Mouse (Mus musculus) neural tube, embryonic 11.5 days (tissue): ENCODE measurements around the gene Enpp3. TPM values are rescaled to one million over a fixed set of nuclear protein-coding genes. Genes with fewer than 3 reads are reported as not detected.

Experiments
- ATAC-seq: fragments of 200-750 bp; cut with Nextera tagmentation; 2 replicates; pipeline ENCODE4 v1.8.0; 2017; ENCODE audit warnings: moderate number of reproducible peaks, mild to moderate bottlenecking, moderate TSS enrichment, moderate library complexity; ENCODE audit not compliant: insufficient read depth, low FRiP score, low TSS enrichment
- DNase-seq: peaks from one replicate; pipeline ENCODE4 v3.0.0-alpha.2; 2015; ENCODE audit warnings: low spot score
- H3K27ac ChIP-seq: fragments of 300-500 bp; sonication (generic); 2 replicates; pipeline ENCODE4 v1.5.1; 2014; ENCODE audit warnings: low read depth, mild to moderate bottlenecking, low read length
- H3K27me3 ChIP-seq: fragments of 300-500 bp; sonication (generic); 2 replicates; pipeline ENCODE4 v1.6.1; 2014; ENCODE audit warnings: mild to moderate bottlenecking, low read length, mixed read lengths; ENCODE audit not compliant: control insufficient read depth, insufficient read depth
- H3K36me3 ChIP-seq: fragments of 300-500 bp; sonication (generic); 2 replicates; pipeline ENCODE4 v1.6.1; 2014; ENCODE audit warnings: mild to moderate bottlenecking, low read length, moderate library complexity, mixed read lengths; ENCODE audit not compliant: control insufficient read depth, insufficient read depth
- H3K4me1 ChIP-seq: fragments of 300-500 bp; sonication (generic); 2 replicates; pipeline ENCODE4 v1.6.1; 2014; ENCODE audit warnings: low read length, mixed read lengths; ENCODE audit not compliant: control insufficient read depth, insufficient read depth
- H3K4me2 ChIP-seq: fragments of 300-500 bp; sonication (generic); 2 replicates; pipeline ENCODE4 v1.6.1; 2014; ENCODE audit warnings: low read depth, mild to moderate bottlenecking, moderate library complexity
- H3K4me3 ChIP-seq: fragments of 300-500 bp; sonication (generic); 2 replicates; pipeline ENCODE4 v1.5.1; 2014; ENCODE audit warnings: low read depth, low read length
- H3K9ac ChIP-seq: fragments of 300-500 bp; sonication (generic); 2 replicates; pipeline ENCODE4 v1.6.1; 2014; ENCODE audit warnings: mild to moderate bottlenecking, low read length
- H3K9me3 ChIP-seq: fragments of 300-500 bp; sonication (generic); 2 replicates; pipeline ENCODE4 v1.6.1; 2016; ENCODE audit warnings: low read length; ENCODE audit not compliant: control insufficient read depth
- WGBS: fragments of 180-500 bp; shearing (Covaris S2); extraction: QIAGEN DNeasy Blood & Tissue Kit; methylation state at CpG from one replicate; pipeline ENCODE4 v1.1.7; 2014; 5-methylcytosine and 5-hydroxymethylcytosine counted together
- polyA plus RNA-seq: library from polyadenylated mRNA; unstranded; fragments of >200 nt; fragmentation: Nextera tagmentation; extraction: Ambion mirVana; gene quantifications from 2 replicates; pipeline ENCODE4 v1.2.1, GENCODE M21; 2014

Gene Enpp3
- polyA plus RNA-seq, 1 experiment from 2014 or later: 7.2 TPM

GRCm38 (mm10) chr10:24763257-24763656, 79.4 kb downstream of the Enpp3 start:
- no peak overlapping the region for H3K4me3 ChIP-seq
- WGBS: 89% methylated on average over 3 of the region's 3 CpGs
- no peaks in the 10 kb centered on the region for H3K9me3 ChIP-seq
- H3K9ac ChIP-seq: no peak overlapping the region
- ATAC-seq (no peak), DNase-seq (no peak)
- H3K27ac ChIP-seq: no peak overlapping the region
- no peak overlapping the region for H3K4me2 ChIP-seq
- H3K36me3 ChIP-seq: no peaks in the 10 kb centered on the region
- no peaks in the 10 kb centered on the region for H3K4me1 ChIP-seq
- no peaks in the 10 kb centered on the region for H3K27me3 ChIP-seq

- Histone ChIP-seq H3K4me1 (no peaks in the 10 kb centered on the region), H3K27me3 (no peaks in the 10 kb centered on the region), H3K9ac (no peak overlapping the region), H3K27ac (no peak overlapping the region), H3K4me3 (no peak overlapping the region), H3K9me3 (no peaks in the 10 kb centered on the region), H3K4me2 (no peak overlapping the region), H3K36me3 (no peaks in the 10 kb centered on the region)
- ATAC-seq: no peak
- 84% methylated on average over 8 of the region's 8 CpGs for WGBS
- DNase-seq: no peak
These were observed 84.2 kb downstream of the Enpp3 start for GRCm38 (mm10) chr10:24758326-24758915.

GRCm38 (mm10) chr10:24754874-24755540, 87.6 kb downstream of the Enpp3 start:
- no peaks in the 10 kb centered on the region for H3K9me3 ChIP-seq
- WGBS: 56% methylated on average over 9 of the region's 9 CpGs
- H3K9ac ChIP-seq: no peak overlapping the region
- no peaks in the 10 kb centered on the region for H3K36me3 ChIP-seq
- no peaks in the 10 kb centered on the region for H3K4me1 ChIP-seq
- ATAC-seq: no peak
- no peak overlapping the region for H3K27ac ChIP-seq
- H3K4me3 ChIP-seq: no peak overlapping the region
- H3K27me3 ChIP-seq: no peaks in the 10 kb centered on the region
- no peak for DNase-seq
- H3K4me2 ChIP-seq: peak overlapping the region; percentile 10; the same call in 1 of the 2 replicates

GRCm38 (mm10) chr10:24754251-24754835, 88.3 kb downstream of the Enpp3 start:
- Histone ChIP-seq H3K9me3 (no peaks in the 10 kb centered on the region), H3K36me3 (no peaks in the 10 kb centered on the region), H3K27ac (no peak overlapping the region), H3K4me2 (0 out of 2 replicates have a peak overlapping the region, but pooled peaks have one; percentile 4), H3K9ac (no peak overlapping the region), H3K27me3 (no peaks in the 10 kb centered on the region), H3K4me3 (no peak overlapping the region), H3K4me1 (no peaks in the 10 kb centered on the region)
- 60% methylated on average over 11 of the region's 11 CpGs for WGBS
- DNase-seq (no peak), ATAC-seq (no peak)

GRCm38 (mm10) chr10:24753536-24754250, 88.9 kb downstream of the Enpp3 start:
- Histone ChIP-seq H3K9me3 (no peaks in the 10 kb centered on the region), H3K27ac (no peak overlapping the region), H3K27me3 (no peaks in the 10 kb centered on the region), H3K4me3 (no peak overlapping the region), H3K4me2 (no peak overlapping the region), H3K4me1 (no peaks in the 10 kb centered on the region), H3K9ac (no peak overlapping the region), H3K36me3 (no peaks in the 10 kb centered on the region)
- no peak for ATAC-seq
- DNase-seq: no peak
- 75% methylated on average over 16 of the region's 16 CpGs for WGBS

GRCm38 (mm10) chr10:24742950-24743487, 99.6 kb downstream of the Enpp3 start:
- Histone ChIP-seq H3K27ac (no peak overlapping the region), H3K9me3 (no peaks in the 10 kb centered on the region), H3K4me2 (no peak overlapping the region), H3K9ac (no peak overlapping the region), H3K27me3 (no peaks in the 10 kb centered on the region), H3K36me3 (no peaks in the 10 kb centered on the region), H3K4me3 (no peak overlapping the region), H3K4me1 (no peaks in the 10 kb centered on the region)
- DNase-seq (no peak), ATAC-seq (no peak)
- 77% methylated on average over 12 of the region's 13 CpGs for WGBS

- Histone ChIP-seq H3K27ac (no peak overlapping the region), H3K4me2 (no peak overlapping the region), H3K4me3 (no peak overlapping the region), H3K9ac (no peak overlapping the region), H3K9me3 (no peaks in the 10 kb centered on the region), H3K4me1 (no peaks in the 10 kb centered on the region), H3K27me3 (no peaks in the 10 kb centered on the region), H3K36me3 (no peaks in the 10 kb centered on the region)
- WGBS: 74% methylated on average over 7 of the region's 7 CpGs
- no peak for ATAC-seq
- DNase-seq: no peak
These were observed 101.1 kb downstream of the Enpp3 start for GRCm38 (mm10) chr10:24741229-24742198.

- no peak overlapping the region for H3K27ac ChIP-seq
- no peaks in the 10 kb centered on the region for H3K36me3 ChIP-seq
- DNase-seq: no peak
- ATAC-seq: no peak
- H3K4me3 ChIP-seq: no peak overlapping the region
- H3K9me3 ChIP-seq: no peaks in the 10 kb centered on the region
- H3K4me1 ChIP-seq: no peaks in the 10 kb centered on the region
- no peaks in the 10 kb centered on the region for H3K27me3 ChIP-seq
- 85% methylated on average over 2 of the region's 2 CpGs for WGBS
- H3K4me2 ChIP-seq: no peak overlapping the region
- no peak overlapping the region for H3K9ac ChIP-seq
These were observed 103.5 kb downstream of the Enpp3 start for GRCm38 (mm10) chr10:24739171-24739570.
